Mouse (Mus musculus): ENCODE results near the gene Stab2. TPM values are rescaled to one million over a fixed set of nuclear protein-coding genes. Genes with fewer than 3 reads are reported as not detected.

Stab2 gene
- polyA plus RNA-seq, 1 experiment from 2014 or later: 0.29 TPM

DNA sequence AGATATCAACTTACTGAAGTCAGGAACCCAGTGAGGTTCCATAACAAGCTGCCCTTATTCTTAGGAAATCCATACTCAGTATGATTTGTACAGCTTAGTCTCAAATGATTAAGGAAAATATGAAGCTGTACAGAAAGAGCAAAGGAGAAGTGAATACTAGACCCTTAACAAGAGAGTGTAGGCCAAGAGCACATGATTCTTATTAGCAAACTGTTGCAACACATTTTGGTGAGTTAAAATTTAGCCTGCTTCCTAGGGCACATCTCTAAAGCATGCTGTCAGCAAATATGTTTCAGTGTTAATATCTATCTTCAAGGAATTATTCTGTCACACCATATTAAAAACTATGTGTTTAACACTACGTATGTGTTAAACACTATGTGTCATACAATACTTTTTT lies 121.4 kb downstream of the Stab2 start:
- Histone ChIP-seq H3K36me3 (replicated peaks; ENCODE audit: control insufficient read depth, insufficient read depth, low read depth, low read length) (no peaks in the 10 kb centered on the region), H3K27me3 (ENCODE audit: control insufficient read depth, insufficient read depth, low read length) (no peaks in the 10 kb centered on the region), H3K4me1 (ENCODE audit: control insufficient read depth, insufficient read depth, low read length) (no peaks in the 10 kb centered on the region), H3K4me3 (ENCODE audit: low read depth, low read length) (no peak overlapping the region), H3K27ac (replicated peaks; ENCODE audit: low read depth, low read length) (no peak overlapping the region), H3K9me3 (replicated peaks; ENCODE audit: control insufficient read depth, low read length) (no peaks in the 10 kb centered on the region), H3K4me2 (ENCODE audit: low read depth, low read length) (no peak overlapping the region), H3K9ac (replicated peaks; ENCODE audit: low read length) (no peak overlapping the region)
- DNase-seq (ENCODE audit: low spot score) (no peak), ATAC-seq (replicated peaks; ENCODE audit: insufficient number of reproducible peaks, low FRiP score, low TSS enrichment, low read depth) (no peak)
- WGBS: 87% methylated on average over 1 of the region's 1 CpGs

- Histone ChIP-seq H3K4me1 (ENCODE audit: control insufficient read depth, insufficient read depth, low read length) (no peaks in the 10 kb centered on the region), H3K4me2 (ENCODE audit: low read depth, low read length) (no peak overlapping the region), H3K4me3 (ENCODE audit: low read depth, low read length) (no peak overlapping the region), H3K27ac (replicated peaks; ENCODE audit: low read depth, low read length) (no peak overlapping the region), H3K9ac (replicated peaks; ENCODE audit: low read length) (no peak overlapping the region), H3K27me3 (ENCODE audit: control insufficient read depth, insufficient read depth, low read length) (no peaks in the 10 kb centered on the region), H3K9me3 (replicated peaks; ENCODE audit: control insufficient read depth, low read length) (no peaks in the 10 kb centered on the region), H3K36me3 (replicated peaks; ENCODE audit: control insufficient read depth, insufficient read depth, low read depth, low read length) (no peaks in the 10 kb centered on the region)
- no peak for ATAC-seq (replicated peaks; ENCODE audit: insufficient number of reproducible peaks, low FRiP score, low TSS enrichment, low read depth)
- DNase-seq (ENCODE audit: low spot score): no peak
Measured at GRCm38 (mm10) chr10:86881448-86881847, 126.4 kb downstream of the Stab2 start.

DNA sequence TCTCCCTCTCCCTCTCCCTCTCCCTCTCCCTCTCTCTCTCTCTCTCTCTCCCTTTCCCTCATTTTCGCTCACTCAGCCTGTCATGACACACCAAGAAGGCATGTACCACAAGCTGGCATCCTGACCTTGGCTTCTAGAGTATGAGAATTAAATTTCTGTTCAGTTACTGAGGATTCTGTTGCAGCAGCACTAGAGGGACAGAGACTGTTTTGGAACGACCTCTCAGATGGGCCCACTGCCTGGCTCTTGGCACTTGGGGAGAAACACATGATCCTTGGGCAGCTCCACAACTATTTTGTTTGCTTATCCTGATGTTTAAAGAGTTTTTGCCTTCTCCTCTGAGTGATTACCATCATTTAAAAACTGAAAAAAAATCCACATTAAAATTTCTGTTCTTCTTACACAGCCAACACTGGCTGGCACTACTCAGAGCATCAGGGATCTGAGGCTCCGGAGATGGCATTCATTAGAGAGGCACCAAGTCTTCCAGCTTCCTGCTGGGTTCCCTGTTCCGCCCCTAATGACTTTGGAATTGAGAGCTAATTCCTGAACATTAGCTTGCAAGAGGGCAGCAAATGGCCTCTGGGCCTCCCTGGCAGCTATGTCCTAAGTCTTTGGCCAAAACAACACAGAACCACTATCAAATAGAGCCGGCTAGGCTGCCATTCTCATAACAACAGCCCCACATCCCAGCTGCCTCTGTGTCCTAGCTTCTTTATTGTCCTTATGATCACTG lies 127.6 kb downstream of the Stab2 start:
- ATAC-seq (replicated peaks; ENCODE audit: insufficient number of reproducible peaks, low FRiP score, low TSS enrichment, low read depth) (no peak), DNase-seq (ENCODE audit: low spot score) (no peak)
- H3K4me3 ChIP-seq (ENCODE audit: low read depth, low read length): no peak overlapping the region
- no peaks in the 10 kb centered on the region for H3K36me3 ChIP-seq (replicated peaks; ENCODE audit: control insufficient read depth, insufficient read depth, low read depth, low read length)
- H3K4me2 ChIP-seq (ENCODE audit: low read depth, low read length): no peak overlapping the region
- H3K9ac ChIP-seq (replicated peaks; ENCODE audit: low read length): no peak overlapping the region
- WGBS: 59% methylated on average over 5 of the region's 5 CpGs
- no peaks in the 10 kb centered on the region for H3K9me3 ChIP-seq (replicated peaks; ENCODE audit: control insufficient read depth, low read length)
- no peak overlapping the region for H3K27ac ChIP-seq (replicated peaks; ENCODE audit: low read depth, low read length)
- no peaks in the 10 kb centered on the region for H3K4me1 ChIP-seq (ENCODE audit: control insufficient read depth, insufficient read depth, low read length)
- H3K27me3 ChIP-seq (ENCODE audit: control insufficient read depth, insufficient read depth, low read length): no peaks in the 10 kb centered on the region

DNA sequence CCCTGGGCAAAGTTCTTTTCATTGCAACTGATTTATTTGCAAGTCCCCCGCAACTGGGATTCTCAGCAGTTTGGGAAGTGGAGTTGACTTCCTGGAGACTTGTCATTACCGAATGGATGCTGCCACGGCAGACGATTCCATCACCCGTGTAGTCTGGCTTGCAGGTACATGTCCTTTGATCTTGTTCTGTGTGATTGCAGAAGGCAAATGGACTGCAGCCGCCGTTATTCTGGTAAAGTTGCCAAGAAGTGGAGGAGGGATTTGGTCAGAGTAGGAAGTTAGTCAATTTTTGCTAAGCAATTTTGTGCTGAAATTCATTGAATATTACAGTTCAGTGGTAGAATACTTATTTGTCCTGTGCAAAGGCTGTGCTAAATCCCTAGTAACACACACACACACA lies 129.1 kb downstream of the Stab2 start:
- Histone ChIP-seq H3K27me3 (ENCODE audit: control insufficient read depth, insufficient read depth, low read length) (no peaks in the 10 kb centered on the region), H3K27ac (replicated peaks; ENCODE audit: low read depth, low read length) (no peak overlapping the region), H3K4me2 (ENCODE audit: low read depth, low read length) (no peak overlapping the region), H3K4me3 (ENCODE audit: low read depth, low read length) (no peak overlapping the region), H3K4me1 (ENCODE audit: control insufficient read depth, insufficient read depth, low read length) (no peaks in the 10 kb centered on the region), H3K9me3 (replicated peaks; ENCODE audit: control insufficient read depth, low read length) (no peaks in the 10 kb centered on the region), H3K9ac (replicated peaks; ENCODE audit: low read length) (no peak overlapping the region), H3K36me3 (replicated peaks; ENCODE audit: control insufficient read depth, insufficient read depth, low read depth, low read length) (no peaks in the 10 kb centered on the region)
- 85% methylated on average over 7 of the region's 7 CpGs for WGBS
- DNase-seq (ENCODE audit: low spot score) (no peak), ATAC-seq (replicated peaks; ENCODE audit: insufficient number of reproducible peaks, low FRiP score, low TSS enrichment, low read depth) (no peak)

DNA sequence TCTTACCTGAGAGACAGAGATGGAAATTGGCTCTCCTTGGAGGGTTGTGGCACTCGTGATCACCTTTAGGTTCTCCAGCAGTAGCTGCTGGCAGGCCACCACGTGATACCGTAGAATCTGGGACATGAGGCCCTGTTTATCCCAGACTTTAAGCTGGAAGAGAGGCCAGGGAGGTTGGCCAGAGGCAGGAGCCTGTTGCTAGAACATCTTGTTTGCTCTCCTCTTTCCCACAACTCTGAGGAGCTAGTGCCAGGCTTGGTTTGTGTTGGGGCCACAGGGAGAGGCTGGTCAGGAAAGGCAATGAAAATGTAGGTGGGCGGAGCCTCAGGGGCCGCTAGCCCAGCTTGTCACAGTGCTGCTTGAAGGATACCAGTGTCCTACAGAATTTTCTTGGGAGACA lies 135.2 kb downstream of the Stab2 start:
- 77% methylated on average over 5 of the region's 5 CpGs for WGBS
- H3K9me3 ChIP-seq (replicated peaks; ENCODE audit: control insufficient read depth, low read length): no peaks in the 10 kb centered on the region
- no peak overlapping the region for H3K9ac ChIP-seq (replicated peaks; ENCODE audit: low read length)
- ATAC-seq (replicated peaks; ENCODE audit: insufficient number of reproducible peaks, low FRiP score, low TSS enrichment, low read depth) (no peak), DNase-seq (ENCODE audit: low spot score) (no peak)
- no peaks in the 10 kb centered on the region for H3K4me1 ChIP-seq (ENCODE audit: control insufficient read depth, insufficient read depth, low read length)
- no peak overlapping the region for H3K27ac ChIP-seq (replicated peaks; ENCODE audit: low read depth, low read length)
- H3K4me2 ChIP-seq (ENCODE audit: low read depth, low read length): no peak overlapping the region
- no peaks in the 10 kb centered on the region for H3K27me3 ChIP-seq (ENCODE audit: control insufficient read depth, insufficient read depth, low read length)
- H3K4me3 ChIP-seq (ENCODE audit: low read depth, low read length): no peak overlapping the region
- H3K36me3 ChIP-seq (replicated peaks; ENCODE audit: control insufficient read depth, insufficient read depth, low read depth, low read length): no peaks in the 10 kb centered on the region

DNA sequence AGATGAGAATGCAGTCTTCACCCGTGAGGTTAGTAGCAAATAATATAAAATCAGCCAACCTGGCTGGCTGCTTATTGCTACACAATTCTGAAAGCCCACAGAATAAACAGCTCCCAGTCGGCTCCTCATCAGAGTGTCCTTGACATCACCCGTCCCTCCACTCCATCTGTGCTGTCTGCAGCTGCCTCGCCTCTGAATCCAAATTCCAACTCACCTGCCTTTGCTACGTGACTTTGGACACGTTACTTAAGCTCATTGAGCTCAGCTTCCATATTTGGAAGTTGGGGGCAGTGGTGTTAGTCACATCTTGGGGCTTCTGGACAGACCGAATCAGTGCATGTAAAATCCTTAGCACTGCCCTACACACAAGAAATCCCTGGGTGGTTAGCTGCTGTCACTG lies 135.7 kb downstream of the Stab2 start:
- Histone ChIP-seq H3K27ac (replicated peaks; ENCODE audit: low read depth, low read length) (no peak overlapping the region), H3K36me3 (replicated peaks; ENCODE audit: control insufficient read depth, insufficient read depth, low read depth, low read length) (no peaks in the 10 kb centered on the region), H3K27me3 (ENCODE audit: control insufficient read depth, insufficient read depth, low read length) (no peaks in the 10 kb centered on the region), H3K9ac (replicated peaks; ENCODE audit: low read length) (no peak overlapping the region), H3K4me3 (ENCODE audit: low read depth, low read length) (no peak overlapping the region), H3K4me1 (ENCODE audit: control insufficient read depth, insufficient read depth, low read length) (no peaks in the 10 kb centered on the region), H3K4me2 (ENCODE audit: low read depth, low read length) (no peak overlapping the region), H3K9me3 (replicated peaks; ENCODE audit: control insufficient read depth, low read length) (no peaks in the 10 kb centered on the region)
- ATAC-seq (replicated peaks; ENCODE audit: insufficient number of reproducible peaks, low FRiP score, low TSS enrichment, low read depth) (no peak), DNase-seq (ENCODE audit: low spot score) (no peak)
- 75% methylated on average over 7 of the region's 7 CpGs for WGBS

DNA sequence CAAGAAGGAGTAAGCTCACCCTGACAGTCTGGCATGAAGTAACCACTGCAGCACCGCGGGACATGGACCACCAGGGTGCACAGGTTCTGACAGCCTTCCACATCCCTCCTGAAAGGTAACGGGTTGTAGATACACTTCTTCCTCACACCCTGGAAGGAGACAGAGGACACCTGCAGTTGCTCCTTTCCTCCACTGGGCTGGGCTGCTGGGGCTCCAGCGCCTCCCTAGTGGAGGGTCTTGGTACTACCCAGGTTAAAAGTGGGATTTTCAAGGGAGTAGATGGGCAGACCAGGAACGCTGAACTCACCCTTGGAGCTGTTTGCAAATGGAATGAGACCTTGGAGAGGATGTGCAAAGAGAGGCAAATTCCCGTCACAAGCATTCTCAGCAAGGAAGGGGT lies 144.4 kb downstream of the Stab2 start:
- DNase-seq (ENCODE audit: low spot score): no peak
- H3K27ac ChIP-seq (replicated peaks; ENCODE audit: low read depth, low read length): no peak overlapping the region
- H3K4me2 ChIP-seq (ENCODE audit: low read depth, low read length): no peak overlapping the region
- H3K9ac ChIP-seq (replicated peaks; ENCODE audit: low read length): no peak overlapping the region
- H3K4me3 ChIP-seq (ENCODE audit: low read depth, low read length): no peak overlapping the region
- no peak for ATAC-seq (replicated peaks; ENCODE audit: insufficient number of reproducible peaks, low FRiP score, low TSS enrichment, low read depth)
- H3K4me1 ChIP-seq (ENCODE audit: control insufficient read depth, insufficient read depth, low read length): no peaks in the 10 kb centered on the region
- H3K9me3 ChIP-seq (replicated peaks; ENCODE audit: control insufficient read depth, low read length): no peaks in the 10 kb centered on the region
- 78% methylated on average over 6 of the region's 6 CpGs for whole genome bisulfite sequencing
- H3K27me3 ChIP-seq (ENCODE audit: control insufficient read depth, insufficient read depth, low read length): no peaks in the 10 kb centered on the region
- H3K36me3 ChIP-seq (replicated peaks; ENCODE audit: control insufficient read depth, insufficient read depth, low read depth, low read length): no peaks in the 10 kb centered on the region

DNA sequence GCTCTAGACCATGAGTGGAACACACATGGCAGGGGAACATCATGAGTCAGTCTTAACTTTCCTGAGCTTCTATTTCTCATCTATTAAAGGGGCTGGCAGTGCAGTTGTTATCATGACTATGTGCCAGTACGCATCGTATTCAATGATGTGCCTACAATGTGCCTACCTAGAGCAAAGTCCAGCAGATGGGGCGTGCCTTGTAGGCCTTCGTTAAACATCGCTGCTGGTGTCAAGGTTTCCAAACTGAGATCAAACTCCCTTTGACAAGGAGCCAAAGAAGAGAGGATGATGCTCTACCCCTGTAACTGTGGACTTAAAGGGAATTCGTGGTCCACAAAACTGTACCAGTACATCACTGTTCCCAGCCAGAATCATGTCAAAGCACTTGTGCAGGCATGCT lies 145.3 kb downstream of the Stab2 start:
- H3K36me3 ChIP-seq (replicated peaks; ENCODE audit: control insufficient read depth, insufficient read depth, low read depth, low read length): no peaks in the 10 kb centered on the region
- no peaks in the 10 kb centered on the region for H3K27me3 ChIP-seq (ENCODE audit: control insufficient read depth, insufficient read depth, low read length)
- 91% methylated on average over 6 of the region's 6 CpGs for WGBS
- H3K4me2 ChIP-seq (ENCODE audit: low read depth, low read length): no peak overlapping the region
- H3K9me3 ChIP-seq (replicated peaks; ENCODE audit: control insufficient read depth, low read length): no peaks in the 10 kb centered on the region
- no peak overlapping the region for H3K4me3 ChIP-seq (ENCODE audit: low read depth, low read length)
- no peak overlapping the region for H3K9ac ChIP-seq (replicated peaks; ENCODE audit: low read length)
- ATAC-seq (replicated peaks; ENCODE audit: insufficient number of reproducible peaks, low FRiP score, low TSS enrichment, low read depth) (no peak), DNase-seq (ENCODE audit: low spot score) (no peak)
- no peaks in the 10 kb centered on the region for H3K4me1 ChIP-seq (ENCODE audit: control insufficient read depth, insufficient read depth, low read length)
- no peak overlapping the region for H3K27ac ChIP-seq (replicated peaks; ENCODE audit: low read depth, low read length)

Measured in embryonic facial prominence, embryonic 11.5 days (tissue).